Mouse (Mus musculus) embryo, embryonic 10.5 days (tissue): ENCODE results near the gene Speer4e.
"Not testable (repeated sequence)": the region's sequence is repeated elsewhere in the genome, so short reads cannot be mapped to it uniquely, and the experiment has no call there.

ENCODE experiments used
- DNase-seq: peaks from one replicate; pipeline ENCODE4 v3.0.0-alpha.2; 2015; ENCODE audit warnings: low spot score

Gene Speer4e

GRCm38 (mm10) chr5:14938329-14938728 is at the start of gene Speer4e:
Gene Speer4e (minus strand): TSS chr5:14938429.
- DNase-seq, result not testable (repeated sequence)

GRCm38 (mm10) chr5:14986649-14987387 is 48.6 kb upstream of the Speer4e start:
- DNase-seq, result not testable (repeated sequence)

GRCm38 (mm10) chr5:14978835-14979234 is 40.6 kb upstream of the Speer4e start, which contains the start of gene Gm10354:
Gene Gm10354 (minus strand): TSS chr5:14978935.
- DNase-seq, result not testable (repeated sequence)

GRCm38 (mm10) chr5:14977368-14977767 is 39.1 kb upstream of the Speer4e start:
- not testable (repeated sequence) for DNase-seq

GRCm38 (mm10) chr5:14975294-14975693 is 37.1 kb upstream of the Speer4e start:
- DNase-seq, result not testable (repeated sequence)

GRCm38 (mm10) chr5:14972841-14973240 is 34.6 kb upstream of the Speer4e start:
- not testable (repeated sequence) for DNase-seq

GRCm38 (mm10) chr5:14963821-14964220 is 25.6 kb upstream of the Speer4e start:
- not testable (repeated sequence) for DNase-seq

GRCm38 (mm10) chr5:14961502-14961901 is 23.3 kb upstream of the Speer4e start:
- not testable (repeated sequence) for DNase-seq

GRCm38 (mm10) chr5:14955928-14956706 is 17.9 kb upstream of the Speer4e start:
- not testable (repeated sequence) for DNase-seq

GRCm38 (mm10) chr5:14953587-14953986 is 15.4 kb upstream of the Speer4e start:
- not testable (repeated sequence) for DNase-seq

GRCm38 (mm10) chr5:14952749-14953148 is 14.5 kb upstream of the Speer4e start:
- DNase-seq, result not testable (repeated sequence)

- DNase-seq, result not testable (repeated sequence)
These were observed 13.6 kb upstream of the Speer4e start for GRCm38 (mm10) chr5:14951822-14952221.

- DNase-seq, result not testable (repeated sequence)
These were observed 9.4 kb upstream of the Speer4e start for GRCm38 (mm10) chr5:14947482-14948198.

- DNase-seq, result not testable (repeated sequence)
These were observed 7.3 kb upstream of the Speer4e start for GRCm38 (mm10) chr5:14945524-14945923.

- DNase-seq, result not testable (repeated sequence)
These were observed 2.8 kb upstream of the Speer4e start for GRCm38 (mm10) chr5:14941043-14941442.

GRCm38 (mm10) chr5:14933721-14934120 is 4.5 kb downstream of the Speer4e start:
- not testable (repeated sequence) for DNase-seq

- peak; percentile 12 for DNase-seq
These were observed 11.2 kb downstream of the Speer4e start for GRCm38 (mm10) chr5:14927047-14927446.

GRCm38 (mm10) chr5:14914799-14915198 is 23.4 kb downstream of the Speer4e start, which contains the start of gene Gm9758:
Gene Gm9758 (minus strand): TSS chr5:14914899.
- DNase-seq, result not testable (repeated sequence)

- DNase-seq, result not testable (repeated sequence)
These were observed 23.9 kb downstream of the Speer4e start for GRCm38 (mm10) chr5:14914361-14914760.

- DNase-seq, result peak; percentile 15
These were observed 34.7 kb downstream of the Speer4e start for GRCm38 (mm10) chr5:14903539-14903938.

- no peak for DNase-seq
These were observed 46.0 kb downstream of the Speer4e start for GRCm38 (mm10) chr5:14892242-14892641.

- not testable (repeated sequence) for DNase-seq
These were observed 52.9 kb downstream of the Speer4e start for GRCm38 (mm10) chr5:14885291-14885690.
